Mouse (Mus musculus): ENCODE data around the gene Napepld.
"Not testable (repeated sequence)": the region's sequence is repeated elsewhere in the genome, so short reads cannot be mapped to it uniquely, and the experiment has no call there.

The Napepld gene

DNA sequence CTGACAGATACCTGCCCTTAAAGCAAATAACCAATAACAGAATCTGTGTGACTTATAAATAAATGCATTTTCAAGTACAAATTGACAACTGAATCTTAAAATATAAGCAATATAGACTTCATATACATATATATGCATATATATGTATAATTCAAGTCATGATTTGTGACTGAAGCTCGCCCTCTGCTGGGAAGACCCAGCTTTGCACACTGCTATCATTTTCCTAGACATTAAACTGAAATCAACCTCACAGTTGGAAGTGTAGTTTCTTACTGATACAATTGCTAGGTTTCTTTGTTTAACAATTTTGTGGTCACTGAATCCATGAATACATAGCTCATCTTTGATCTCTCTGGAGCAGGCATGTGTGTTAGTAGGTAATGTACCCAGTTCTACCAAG, 60.2 kb downstream of the Napepld start:
- in situ Hi-C loops (cut with MboI; ENCODE audit: low pct_unique_long_range_greater_than_20kb in 1 of 2, low sequenced_read_pairs in 2 of 2, unreplicated experiment in 1 of 2): no loop called here

DNA sequence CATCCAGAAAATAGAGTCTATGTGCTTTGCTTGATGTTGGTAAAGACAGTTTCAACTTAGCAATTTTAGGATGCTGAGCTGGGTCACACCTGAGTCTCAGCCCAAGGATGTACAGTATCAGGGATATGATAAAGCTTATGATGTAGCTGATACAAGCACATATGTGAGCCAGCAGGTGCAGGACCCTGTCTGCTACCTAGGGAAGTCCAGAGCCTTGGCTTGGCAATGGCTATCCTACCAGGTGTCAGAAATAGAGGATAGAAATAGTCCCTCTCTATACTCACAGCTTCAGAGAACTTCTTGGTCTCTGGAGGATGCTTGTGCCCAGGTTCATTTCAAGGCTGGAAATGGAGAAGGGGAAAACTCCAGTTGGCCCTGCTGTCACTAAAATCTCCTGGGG, 75.3 kb downstream of the Napepld start:
- in situ Hi-C loops (cut with MboI; ENCODE audit: low pct_unique_long_range_greater_than_20kb in 1 of 2, low sequenced_read_pairs in 2 of 2, unreplicated experiment in 1 of 2): no loop called here

DNA sequence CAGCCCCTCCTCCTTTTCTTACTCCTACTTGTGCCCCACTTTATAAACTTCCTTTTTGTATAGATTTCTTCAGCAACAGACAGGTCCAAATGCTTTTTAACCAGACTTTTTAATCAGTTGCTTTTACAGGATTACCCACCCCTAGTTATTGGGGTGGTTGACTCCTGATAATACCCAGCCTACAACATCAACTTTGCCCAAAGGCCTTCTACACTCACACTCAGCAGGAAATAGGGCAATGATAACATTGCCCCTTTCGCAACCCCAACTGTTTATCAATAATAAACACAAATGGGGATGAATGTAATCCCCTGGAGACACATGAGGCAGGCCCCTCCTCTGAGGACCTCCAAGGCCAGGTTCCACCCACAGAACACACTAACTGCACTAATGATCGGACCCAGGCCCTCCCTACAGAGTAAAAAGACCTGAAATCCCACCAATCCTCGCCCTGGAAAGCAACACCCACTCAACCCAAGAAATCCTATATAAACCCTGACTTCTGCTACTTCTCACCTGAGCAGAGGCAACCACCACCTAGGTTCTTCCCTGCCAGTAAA, 84.7 kb downstream of the Napepld start:
- in situ Hi-C loops (cut with MboI; ENCODE audit: low pct_unique_long_range_greater_than_20kb in 1 of 2, low sequenced_read_pairs in 2 of 2, unreplicated experiment in 1 of 2): no loop called here

DNA sequence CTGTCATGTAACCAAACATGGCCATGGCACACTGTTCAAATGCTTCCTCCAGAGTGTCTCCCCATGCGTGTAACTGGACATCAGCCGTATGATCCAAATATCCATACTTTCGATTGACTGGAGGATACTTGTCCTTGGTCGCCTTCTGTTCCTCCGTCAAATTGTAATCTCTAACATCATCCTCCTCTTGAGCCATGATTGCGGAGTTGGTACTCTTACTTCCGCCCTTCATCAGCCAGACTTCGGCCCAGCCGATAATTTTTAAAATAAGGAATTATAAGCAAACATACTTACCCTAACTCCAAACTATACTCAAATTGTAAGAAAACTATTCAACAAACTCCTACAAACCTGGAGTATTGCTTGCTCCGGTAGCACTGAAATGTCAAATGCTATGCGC, 86.9 kb downstream of the Napepld start:
- in situ Hi-C loops (cut with MboI; ENCODE audit: low pct_unique_long_range_greater_than_20kb in 1 of 2, low sequenced_read_pairs in 2 of 2, unreplicated experiment in 1 of 2): not testable (repeated sequence)
